Mouse (Mus musculus) MEL (cell line): ENCODE data around the gene Vcl. TPM values are rescaled to one million over a fixed set of nuclear protein-coding genes. Genes with fewer than 3 reads are reported as not detected.

Experiments used
- DNase-seq: peaks from one replicate; pipeline ENCODE4 v3.0.0; 2011; ENCODE audit warnings: low read depth, low spot score
- H3K27ac ChIP-seq: 2 replicates; pipeline ENCODE4 v1.5.1; 2012; ENCODE audit warnings: low read depth, mild to moderate bottlenecking, control low read depth, low read length, moderate library complexity; ENCODE audit not compliant: control insufficient read depth
- H3K27me3 ChIP-seq, 2 experiments: fragments of 150-350 bp in 1 of 2; sonication (generic) in 1 of 2; 2 replicates each; pipeline ENCODE4 v1.6.1; 2012; ENCODE audit warnings: low read length in 2 of 2, mild to moderate bottlenecking in 2 of 2, improper control_type of control experiment in 1 of 2, moderate library complexity in 1 of 2; ENCODE audit not compliant: insufficient read depth in 2 of 2, control insufficient read depth in 1 of 2
- H3K36me3 ChIP-seq, 2 experiments: 2 replicates each; pipeline ENCODE4 v1.6.1; 2012 to 2014; ENCODE audit warnings: low read length in 2 of 2, improper control_type of control experiment in 1 of 2, inconsistent platforms in 1 of 2, mild to moderate bottlenecking in 1 of 2; ENCODE audit not compliant: insufficient read depth in 2 of 2, control insufficient read depth in 1 of 2
- H3K4me1 ChIP-seq, 2 experiments: fragments of 150-350 bp in 1 of 2; sonication (generic) in 1 of 2; 2 replicates each; pipeline ENCODE4 v1.6.1; 2012; ENCODE audit warnings: low read length in 2 of 2, improper control_type of control experiment in 1 of 2, mild to moderate bottlenecking in 1 of 2; ENCODE audit not compliant: insufficient read depth in 2 of 2, control insufficient read depth in 1 of 2
- H3K4me3 ChIP-seq, 2 experiments: fragments of 150-350 bp in 1 of 2; sonication (generic) in 1 of 2; 2 replicates each; pipeline ENCODE4 v1.5.1; 2012; ENCODE audit warnings: low read depth in 2 of 2, low read length in 2 of 2, mild to moderate bottlenecking in 2 of 2, moderate library complexity in 2 of 2, control low read depth in 1 of 2, improper control_type of control experiment in 1 of 2; ENCODE audit not compliant: control insufficient read depth in 1 of 2, insufficient read depth in 1 of 2
- H3K79me2 ChIP-seq: 2 replicates; pipeline ENCODE4 v1.6.1; 2012; ENCODE audit warnings: mild to moderate bottlenecking, low read length, moderate library complexity; ENCODE audit not compliant: control insufficient read depth, poor library complexity, insufficient read depth
- H3K9ac ChIP-seq: 2 replicates; pipeline ENCODE4 v1.6.1; 2012; ENCODE audit warnings: low read depth, mild to moderate bottlenecking, control low read depth, low read length, moderate library complexity; ENCODE audit not compliant: control insufficient read depth, poor library complexity, severe bottlenecking
- H3K9me3 ChIP-seq: fragments of 150-350 bp; sonication (generic); replicated peaks from 2 replicates; pipeline ENCODE4 v1.6.1; 2012; ENCODE audit warnings: mild to moderate bottlenecking, low read length, improper control_type of control experiment, moderate library complexity; ENCODE audit not compliant: insufficient read depth
- BHLHE40 ChIP-seq: IDR thresholded peaks from 2 replicates; pipeline ENCODE4 v1.6.1; 2012; ENCODE audit warnings: low read depth, mild to moderate bottlenecking, inconsistent platforms, low read length, improper control_type of control experiment, borderline replicate concordance
- CHD1 ChIP-seq: IDR thresholded peaks from 2 replicates; pipeline ENCODE4 v1.6.1; 2012; ENCODE audit warnings: low read depth, mild to moderate bottlenecking, inconsistent platforms, low read length, improper control_type of control experiment
- ELF1 ChIP-seq: IDR thresholded peaks from 2 replicates; pipeline ENCODE4 v1.6.1; 2014; ENCODE audit warnings: low read depth, mild to moderate bottlenecking, inconsistent platforms, low read length, improper control_type of control experiment, moderate library complexity
- EP300 ChIP-seq, 2 experiments: IDR thresholded peaks; 2 replicates each; pipeline ENCODE4 v1.6.1; 2011; ENCODE audit warnings: improper control_type of control experiment in 2 of 2, low read length in 2 of 2, low read depth in 1 of 2, mild to moderate bottlenecking in 1 of 2
- ETS1 ChIP-seq: IDR thresholded peaks from 2 replicates; pipeline ENCODE4 v1.6.1; 2012; ENCODE audit warnings: low read depth, mild to moderate bottlenecking, inconsistent platforms, low read length, improper control_type of control experiment, moderate library complexity
- GATA1 ChIP-seq: IDR thresholded peaks from 2 replicates; pipeline ENCODE4 v1.6.1; 2011; ENCODE audit warnings: low read depth, low read length, improper control_type of control experiment
- HCFC1 ChIP-seq: IDR thresholded peaks from 2 replicates; pipeline ENCODE4 v1.6.1; 2012; ENCODE audit warnings: low read depth, mild to moderate bottlenecking, inconsistent platforms, low read length, improper control_type of control experiment, moderate library complexity
- JUND ChIP-seq: IDR thresholded peaks from 2 replicates; pipeline ENCODE4 v1.6.1; 2011; ENCODE audit warnings: low read depth, mild to moderate bottlenecking, improper control_type of control experiment, low read length
- KAT2A ChIP-seq: conservative IDR thresholded peaks from 2 replicates; pipeline ENCODE4 v1.6.1; 2012; ENCODE audit warnings: low read depth, low read length, improper control_type of control experiment, inconsistent platforms
- MAFK ChIP-seq: IDR thresholded peaks from 2 replicates; pipeline ENCODE4 v1.6.1; 2011; ENCODE audit warnings: low read depth, mild to moderate bottlenecking, low read length, improper control_type of control experiment, borderline replicate concordance
- MAX ChIP-seq: IDR thresholded peaks from 2 replicates; pipeline ENCODE4 v1.6.1; 2011; ENCODE audit warnings: low read length, improper control_type of control experiment
- MEF2A ChIP-seq: IDR thresholded peaks from 2 replicates; pipeline ENCODE4 v1.6.1; 2014; ENCODE audit warnings: low read depth, mild to moderate bottlenecking, inconsistent platforms, low read length, improper control_type of control experiment; ENCODE audit not compliant: poor library complexity, insufficient replicate concordance, severe bottlenecking; ENCODE audit errors: extremely low read depth
- MXI1 ChIP-seq: IDR thresholded peaks from 2 replicates; pipeline ENCODE4 v1.6.1; 2011; ENCODE audit warnings: mild to moderate bottlenecking, low read depth, low read length, improper control_type of control experiment
- MYB ChIP-seq: IDR thresholded peaks from 2 replicates; pipeline ENCODE4 v1.6.1; 2011; ENCODE audit warnings: mild to moderate bottlenecking, low read depth, low read length, improper control_type of control experiment
- NRF1 ChIP-seq: IDR thresholded peaks from 2 replicates; pipeline ENCODE4 v1.6.1; 2014; ENCODE audit warnings: low read depth, mild to moderate bottlenecking, inconsistent platforms, low read length, improper control_type of control experiment, moderate library complexity; ENCODE audit not compliant: poor library complexity, insufficient read depth, severe bottlenecking
- POLR2A ChIP-seq, 2 experiments: IDR thresholded peaks; 2 replicates each; pipeline ENCODE4 v1.6.1; 2011 to 2012; ENCODE audit warnings: low read length in 2 of 2, mild to moderate bottlenecking in 2 of 2, control low read depth in 1 of 2, improper control_type of control experiment in 1 of 2, low read depth in 1 of 2, moderate library complexity in 1 of 2; ENCODE audit not compliant: control insufficient read depth in 1 of 2, insufficient read depth in 1 of 2, poor library complexity in 1 of 2
- RCOR1 ChIP-seq: IDR thresholded peaks from 2 replicates; pipeline ENCODE4 v1.6.1; 2012; ENCODE audit warnings: low read depth, mild to moderate bottlenecking, inconsistent platforms, low read length, improper control_type of control experiment
- SIN3A ChIP-seq: IDR thresholded peaks from 2 replicates; pipeline ENCODE4 v1.6.1; 2012; ENCODE audit warnings: low read length, improper control_type of control experiment, inconsistent platforms
- SMC3 ChIP-seq: IDR thresholded peaks from 2 replicates; pipeline ENCODE4 v1.6.1; 2011; ENCODE audit warnings: low read depth, low read length, improper control_type of control experiment
- TAL1 ChIP-seq: IDR thresholded peaks from 2 replicates; pipeline ENCODE4 v1.6.1; 2012; ENCODE audit warnings: mild to moderate bottlenecking, inconsistent platforms, low read length, moderate library complexity, mixed read lengths
- TCF12 ChIP-seq: IDR thresholded peaks from 2 replicates; pipeline ENCODE4 v1.6.1; 2014; ENCODE audit warnings: low read depth, mild to moderate bottlenecking, inconsistent platforms, low read length, improper control_type of control experiment, moderate library complexity
- UBTF ChIP-seq: IDR thresholded peaks from 2 replicates; pipeline ENCODE4 v1.6.1; 2012; ENCODE audit warnings: low read depth, mild to moderate bottlenecking, inconsistent platforms, low read length, improper control_type of control experiment, moderate library complexity, borderline replicate concordance; ENCODE audit not compliant: insufficient read depth
- USF1 ChIP-seq: IDR thresholded peaks from 2 replicates; pipeline ENCODE4 v1.6.1; 2014; ENCODE audit warnings: low read depth, mild to moderate bottlenecking, inconsistent platforms, low read length, improper control_type of control experiment, moderate library complexity
- USF2 ChIP-seq, 2 experiments: IDR thresholded peaks; 2 replicates each; pipeline ENCODE4 v1.6.1; 2011 to 2012; ENCODE audit warnings: improper control_type of control experiment in 2 of 2, low read length in 2 of 2, borderline replicate concordance in 1 of 2, inconsistent platforms in 1 of 2, low read depth in 1 of 2, mild to moderate bottlenecking in 1 of 2; ENCODE audit not compliant: insufficient read depth in 1 of 2
- ZNF384 ChIP-seq: IDR thresholded peaks from 2 replicates; pipeline ENCODE4 v1.6.1; 2012; ENCODE audit warnings: low read depth, mild to moderate bottlenecking, inconsistent platforms, low read length, improper control_type of control experiment
- polyA plus RNA-seq, 2 experiments: library from polyadenylated mRNA; stranded (reverse) in 1 of 2; unstranded in 1 of 2; fragments of >175 nt in 1 of 2; fragments of >200 nt in 1 of 2; gene quantifications; 2 replicates each; pipeline versions ENCODE4 v1.2.1 to v1.2.4; 2012; ENCODE audit warnings: low replicate concordance in 2 of 2, low read depth in 1 of 2; ENCODE audit not compliant: insufficient read length in 2 of 2, insufficient read depth in 1 of 2, missing spikeins in 1 of 2
- total RNA-seq: library from RNA; depleted of rRNA; stranded (reverse); fragments of 300-350 nt; gene quantifications from 2 replicates; pipeline ENCODE4 v1.2.3, GENCODE M21; 2012

Vcl gene
- total and polyA plus RNA-seq, 3 experiments: 11.7 to 30.3 TPM; not detected in 1

- H3K9ac ChIP-seq: no peak overlapping the region
- peak; percentile 30 for DNase-seq
- H3K79me2 ChIP-seq: no peaks in the 10 kb centered on the region
- no peaks in the 10 kb centered on the region for H3K27me3 ChIP-seq
- peaks cover 0 to 47% of the 10 kb centered on the region in 2 experiments; a peak in 2 of 4 replicates for H3K36me3 ChIP-seq
- no peak overlapping the region for H3K27ac ChIP-seq
- peaks cover 20 to 39% of the 10 kb centered on the region in 2 experiments for H3K4me1 ChIP-seq
- no peak for TF ChIP-seq CHD1
- no peak overlapping the region for H3K4me3 ChIP-seq
- no peaks in the 10 kb centered on the region for H3K9me3 ChIP-seq
These were observed 14.8 kb upstream of the Vcl start for GRCm38 (mm10) chr14:20914415-20914814.

GRCm38 (mm10) chr14:20916625-20917612 lies 12.3 kb upstream of the Vcl start:
- H3K9me3 ChIP-seq: no peaks in the 10 kb centered on the region
- H3K36me3 ChIP-seq: peaks cover 0 to 34% of the 10 kb centered on the region in 2 experiments; a peak in 2 of 4 replicates
- peak overlapping the region; percentile 50 for H3K27ac ChIP-seq
- TF ChIP-seq RCOR1: peak; percentile 89
- TF ChIP-seq MAFK: 0 out of 2 replicates have a peak, but pooled peaks have one; percentile 19
- TF ChIP-seq TCF12: peak; percentile 94
- TF ChIP-seq TAL1: peak; percentile 44
- 0 out of 2 replicates have a peak, but pooled peaks have one; percentile 33 for TF ChIP-seq CHD1
- TF ChIP-seq EP300 (IDR thresholded peaks at IDR 0.05; ENCODE audit: low read depth in 1 of 2, low read length in 2 of 2): peak; percentile 88 to 89
- peak; percentile 76; the same call in 1 of the 2 replicates for TF ChIP-seq MEF2A
- no peak for TF ChIP-seq JUND
- TF ChIP-seq POLR2A (IDR thresholded peaks at IDR 0.05; ENCODE audit: control insufficient read depth in 1 of 2, insufficient read depth in 1 of 2, low read depth in 1 of 2, low read length in 2 of 2, poor library complexity in 1 of 2): no peak
- no peak for TF ChIP-seq USF2 (IDR thresholded peaks at IDR 0.05; ENCODE audit: borderline replicate concordance in 1 of 2, insufficient read depth in 1 of 2, low read depth in 1 of 2, low read length in 2 of 2)
- TF ChIP-seq MYB: peak; percentile 39; the same call in 1 of the 2 replicates
- TF ChIP-seq ZNF384: peak; percentile 45; the same call in 1 of the 2 replicates
- peak; percentile 54; the same call in 1 of the 2 replicates for TF ChIP-seq HCFC1
- 0 out of 2 replicates have a peak, but pooled peaks have one; percentile 10 for TF ChIP-seq MAX
- TF ChIP-seq KAT2A: no peak
- no peak for TF ChIP-seq UBTF
- no peak for TF ChIP-seq ELF1
- TF ChIP-seq NRF1: no peak
- TF ChIP-seq GATA1: peak; percentile 92
- peak; percentile 71 for TF ChIP-seq SIN3A
- peak; percentile 82 for TF ChIP-seq ETS1
- 0 out of 2 replicates have a peak, but pooled peaks have one; percentile 38 for TF ChIP-seq MXI1
- TF ChIP-seq BHLHE40: peak; percentile 96
- peak; percentile 51 for TF ChIP-seq USF1
- no peak for TF ChIP-seq SMC3
- no peak overlapping the region for H3K4me3 ChIP-seq
- peak; percentile 66 for DNase-seq
- H3K9ac ChIP-seq: no peak overlapping the region
- H3K79me2 ChIP-seq: no peaks in the 10 kb centered on the region
- no peaks in the 10 kb centered on the region for H3K27me3 ChIP-seq
- peaks cover 15 to 27% of the 10 kb centered on the region in 2 experiments for H3K4me1 ChIP-seq
